Mouse (Mus musculus): ENCODE results near the gene Itga9. TPM values are rescaled to one million over a fixed set of nuclear protein-coding genes. Genes with fewer than 3 reads are reported as not detected.

The Itga9 gene
- polyA plus RNA-seq, 1 experiment from 2014 or later, result 8.3 TPM

- H3K4me1 ChIP-seq (ENCODE audit: control insufficient read depth, insufficient read depth, low read length), result 0 out of 2 replicates have a peak, but pooled peaks cover 3% of the 10 kb centered on the region
- no peaks in the 10 kb centered on the region for H3K9me3 ChIP-seq (replicated peaks; ENCODE audit: control insufficient read depth, low read length)
- WGBS (ENCODE audit: insufficient replicate concordance), result 31% methylated on average over 2 of the region's 2 CpGs
- H3K4me3 ChIP-seq (ENCODE audit: low read depth, low read length), result no peak overlapping the region
- no peak overlapping the region for H3K9ac ChIP-seq (ENCODE audit: low read depth, low read length)
- no peak overlapping the region for H3K4me2 ChIP-seq
- H3K27ac ChIP-seq (ENCODE audit: low read depth, low read length), result no peak overlapping the region
- H3K27me3 ChIP-seq (ENCODE audit: control insufficient read depth, insufficient read depth, low read length), result no peaks in the 10 kb centered on the region
- no peak; the same call in 1 of the 2 replicates for ATAC-seq (replicated peaks; ENCODE audit: insufficient number of reproducible peaks, low FRiP score, low TSS enrichment)
- H3K36me3 ChIP-seq (ENCODE audit: control insufficient read depth, insufficient read depth, low read length), result no peaks in the 10 kb centered on the region
Observed at GRCm38 (mm10) chr9:118794668-118795067, 188.2 kb downstream of the Itga9 start.

DNA sequence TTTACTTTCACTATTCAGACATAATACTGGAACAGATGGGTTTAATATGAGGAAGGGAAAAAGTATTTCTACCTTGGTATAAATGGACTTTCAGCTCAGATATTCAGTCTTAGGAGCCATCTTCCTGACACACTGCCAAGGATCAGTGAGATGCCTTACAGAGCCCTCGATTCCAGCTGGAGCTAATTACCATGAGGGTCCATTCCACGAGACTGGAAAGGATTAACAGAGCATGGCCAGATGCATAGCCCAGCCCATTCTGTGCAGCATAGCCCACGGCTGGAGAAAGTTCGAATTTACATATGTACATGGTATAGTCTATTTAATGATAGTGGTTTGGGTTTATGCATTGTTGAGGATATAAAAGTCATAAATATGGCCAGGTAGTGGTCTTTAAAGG lies 188.8 kb downstream of the Itga9 start:
- ATAC-seq (replicated peaks; ENCODE audit: insufficient number of reproducible peaks, low FRiP score, low TSS enrichment), result no peak
- no peaks in the 10 kb centered on the region for H3K27me3 ChIP-seq (ENCODE audit: control insufficient read depth, insufficient read depth, low read length)
- no peak overlapping the region for H3K4me2 ChIP-seq
- H3K9me3 ChIP-seq (replicated peaks; ENCODE audit: control insufficient read depth, low read length), result no peaks in the 10 kb centered on the region
- H3K27ac ChIP-seq (ENCODE audit: low read depth, low read length), result no peak overlapping the region
- H3K9ac ChIP-seq (ENCODE audit: low read depth, low read length), result no peak overlapping the region
- 0 out of 2 replicates have a peak, but pooled peaks cover 3% of the 10 kb centered on the region for H3K4me1 ChIP-seq (ENCODE audit: control insufficient read depth, insufficient read depth, low read length)
- H3K36me3 ChIP-seq (ENCODE audit: control insufficient read depth, insufficient read depth, low read length), result no peaks in the 10 kb centered on the region
- 64% methylated on average over 4 of the region's 4 CpGs for WGBS (ENCODE audit: insufficient replicate concordance)
- H3K4me3 ChIP-seq (ENCODE audit: low read depth, low read length), result no peak overlapping the region

DNA sequence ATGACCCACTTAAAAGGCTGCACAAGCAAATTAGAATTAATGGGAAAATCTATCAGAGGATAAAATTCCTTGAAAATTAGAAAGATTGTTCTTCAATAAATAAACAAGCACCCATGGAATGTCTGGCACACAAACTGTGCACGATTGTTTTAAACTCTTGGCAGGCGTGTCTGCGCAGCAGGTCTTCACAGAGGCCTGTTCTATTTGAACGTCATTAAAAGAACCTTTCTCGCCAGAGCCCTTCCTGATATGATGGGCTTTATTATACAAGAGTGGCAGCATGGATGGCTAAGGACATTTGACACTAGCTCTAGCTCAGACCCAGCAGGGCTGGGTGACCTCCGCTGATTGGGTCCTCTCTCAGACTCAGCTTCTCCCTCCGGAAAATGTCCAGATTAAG lies 192.6 kb downstream of the Itga9 start:
- H3K9me3 ChIP-seq (replicated peaks; ENCODE audit: control insufficient read depth, low read length), result no peaks in the 10 kb centered on the region
- WGBS (ENCODE audit: insufficient replicate concordance), result 82% methylated on average over 7 of the region's 7 CpGs
- no peak overlapping the region for H3K4me2 ChIP-seq
- 0 out of 2 replicates have a peak, but pooled peaks cover 3% of the 10 kb centered on the region for H3K4me1 ChIP-seq (ENCODE audit: control insufficient read depth, insufficient read depth, low read length)
- H3K27ac ChIP-seq (ENCODE audit: low read depth, low read length), result no peak overlapping the region
- ATAC-seq (replicated peaks; ENCODE audit: insufficient number of reproducible peaks, low FRiP score, low TSS enrichment), result no peak
- no peak overlapping the region for H3K4me3 ChIP-seq (ENCODE audit: low read depth, low read length)
- H3K9ac ChIP-seq (ENCODE audit: low read depth, low read length), result no peak overlapping the region
- H3K27me3 ChIP-seq (ENCODE audit: control insufficient read depth, insufficient read depth, low read length), result no peaks in the 10 kb centered on the region
- no peaks in the 10 kb centered on the region for H3K36me3 ChIP-seq (ENCODE audit: control insufficient read depth, insufficient read depth, low read length)

DNA sequence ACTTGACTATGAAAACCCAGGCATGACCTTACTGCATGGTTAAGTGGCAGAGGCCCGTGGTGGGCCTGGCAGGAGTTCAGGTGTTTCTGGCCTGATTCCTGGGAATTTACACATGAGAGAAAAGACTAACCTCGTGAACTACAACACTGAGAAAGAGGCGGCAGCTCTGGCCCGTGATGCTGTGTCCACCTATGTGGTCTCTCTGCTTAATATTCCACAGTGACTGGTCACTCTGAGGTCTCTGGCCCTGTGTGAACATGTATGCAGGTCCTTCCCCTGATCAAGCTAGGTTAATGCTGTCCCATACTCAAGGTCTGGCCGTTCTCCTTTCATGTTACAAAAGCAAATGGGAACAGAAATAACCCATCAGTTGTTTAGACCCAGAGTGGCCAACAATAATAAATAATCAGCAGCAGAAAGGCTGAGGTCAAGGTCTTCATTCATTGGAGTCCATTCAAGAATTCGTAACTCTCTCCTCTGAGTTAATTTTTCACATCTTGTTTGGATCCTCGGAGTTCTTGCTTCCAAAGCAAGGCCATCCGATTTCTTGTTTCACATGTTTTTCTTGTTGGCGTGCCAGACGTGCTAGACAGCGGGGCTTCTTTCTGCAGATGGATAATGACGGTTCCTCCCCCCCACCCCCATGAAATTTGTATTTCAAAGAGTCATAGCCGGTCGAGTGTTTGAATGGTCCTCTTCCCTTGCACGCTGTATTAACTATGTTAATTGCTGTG lies 194.9 kb downstream of the Itga9 start:
- ATAC-seq (replicated peaks; ENCODE audit: insufficient number of reproducible peaks, low FRiP score, low TSS enrichment), result no peak
- Histone ChIP-seq H3K4me1 (ENCODE audit: control insufficient read depth, insufficient read depth, low read length) (peaks cover 4% of the 10 kb centered on the region; the same call in 1 of the 2 replicates), H3K4me3 (ENCODE audit: low read depth, low read length) (no peak overlapping the region), H3K9me3 (replicated peaks; ENCODE audit: control insufficient read depth, low read length) (no peaks in the 10 kb centered on the region), H3K27ac (ENCODE audit: low read depth, low read length) (no peak overlapping the region), H3K27me3 (ENCODE audit: control insufficient read depth, insufficient read depth, low read length) (no peaks in the 10 kb centered on the region), H3K9ac (ENCODE audit: low read depth, low read length) (no peak overlapping the region), H3K4me2 (no peak overlapping the region), H3K36me3 (ENCODE audit: control insufficient read depth, insufficient read depth, low read length) (no peaks in the 10 kb centered on the region)
- 85% methylated on average over 15 of the region's 15 CpGs for WGBS (ENCODE audit: insufficient replicate concordance)

- no peak overlapping the region for H3K9ac ChIP-seq (ENCODE audit: low read depth, low read length)
- no peak for ATAC-seq (replicated peaks; ENCODE audit: insufficient number of reproducible peaks, low FRiP score, low TSS enrichment)
- H3K27ac ChIP-seq (ENCODE audit: low read depth, low read length), result no peak overlapping the region
- no peaks in the 10 kb centered on the region for H3K36me3 ChIP-seq (ENCODE audit: control insufficient read depth, insufficient read depth, low read length)
- peaks cover 4% of the 10 kb centered on the region; the same call in 1 of the 2 replicates for H3K4me1 ChIP-seq (ENCODE audit: control insufficient read depth, insufficient read depth, low read length)
- WGBS (ENCODE audit: insufficient replicate concordance), result 86% methylated on average over 8 of the region's 8 CpGs
- H3K9me3 ChIP-seq (replicated peaks; ENCODE audit: control insufficient read depth, low read length), result no peaks in the 10 kb centered on the region
- H3K4me3 ChIP-seq (ENCODE audit: low read depth, low read length), result no peak overlapping the region
- no peaks in the 10 kb centered on the region for H3K27me3 ChIP-seq (ENCODE audit: control insufficient read depth, insufficient read depth, low read length)
- no peak overlapping the region for H3K4me2 ChIP-seq
Observed at GRCm38 (mm10) chr9:118801910-118802287, 195.4 kb downstream of the Itga9 start.

GRCm38 (mm10) chr9:118802380-118802779 lies 195.9 kb downstream of the Itga9 start:
- no peak for ATAC-seq (replicated peaks; ENCODE audit: insufficient number of reproducible peaks, low FRiP score, low TSS enrichment)
- Histone ChIP-seq H3K27me3 (ENCODE audit: control insufficient read depth, insufficient read depth, low read length) (no peaks in the 10 kb centered on the region), H3K9me3 (replicated peaks; ENCODE audit: control insufficient read depth, low read length) (no peaks in the 10 kb centered on the region), H3K27ac (ENCODE audit: low read depth, low read length) (no peak overlapping the region), H3K36me3 (ENCODE audit: control insufficient read depth, insufficient read depth, low read length) (no peaks in the 10 kb centered on the region), H3K4me1 (ENCODE audit: control insufficient read depth, insufficient read depth, low read length) (peaks cover 4% of the 10 kb centered on the region; the same call in 1 of the 2 replicates), H3K4me2 (no peak overlapping the region), H3K4me3 (ENCODE audit: low read depth, low read length) (no peak overlapping the region), H3K9ac (ENCODE audit: low read depth, low read length) (no peak overlapping the region)
- WGBS (ENCODE audit: insufficient replicate concordance), result 91% methylated on average over 11 of the region's 11 CpGs

DNA sequence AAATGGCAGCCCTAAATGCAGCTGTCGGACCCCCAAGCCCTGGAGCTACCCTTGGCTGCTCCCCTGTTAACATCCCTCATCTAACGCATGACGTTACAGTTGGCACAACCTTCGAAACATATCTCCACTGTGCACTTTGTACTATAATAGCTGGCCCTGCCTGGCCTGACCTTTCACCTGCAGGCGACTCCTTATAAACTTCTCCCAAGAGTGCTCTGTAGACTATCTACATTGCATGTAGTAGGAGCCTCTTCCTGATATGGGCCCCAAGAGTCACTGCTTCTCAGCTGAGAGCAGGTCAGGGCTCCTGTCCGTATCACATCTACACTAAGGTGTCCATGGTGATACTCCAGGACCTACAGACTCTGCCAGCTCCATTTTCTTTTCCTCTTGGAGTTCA lies 199.2 kb downstream of the Itga9 start:
- 62% methylated on average over 6 of the region's 6 CpGs for WGBS (ENCODE audit: insufficient replicate concordance)
- Histone ChIP-seq H3K4me3 (ENCODE audit: low read depth, low read length) (no peak overlapping the region), H3K4me1 (ENCODE audit: control insufficient read depth, insufficient read depth, low read length) (peaks cover 4% of the 10 kb centered on the region; the same call in 1 of the 2 replicates), H3K27ac (ENCODE audit: low read depth, low read length) (no peak overlapping the region), H3K27me3 (ENCODE audit: control insufficient read depth, insufficient read depth, low read length) (no peaks in the 10 kb centered on the region), H3K4me2 (no peak overlapping the region), H3K9me3 (replicated peaks; ENCODE audit: control insufficient read depth, low read length) (no peaks in the 10 kb centered on the region), H3K36me3 (ENCODE audit: control insufficient read depth, insufficient read depth, low read length) (no peaks in the 10 kb centered on the region), H3K9ac (ENCODE audit: low read depth, low read length) (no peak overlapping the region)
- no peak for ATAC-seq (replicated peaks; ENCODE audit: insufficient number of reproducible peaks, low FRiP score, low TSS enrichment)

GRCm38 (mm10) chr9:118807669-118808068 lies 201.2 kb downstream of the Itga9 start:
- H3K36me3 ChIP-seq (ENCODE audit: control insufficient read depth, insufficient read depth, low read length), result no peaks in the 10 kb centered on the region
- H3K4me1 ChIP-seq (ENCODE audit: control insufficient read depth, insufficient read depth, low read length), result peaks cover 4% of the 10 kb centered on the region; the same call in 1 of the 2 replicates
- H3K4me2 ChIP-seq, result no peak overlapping the region
- WGBS (ENCODE audit: insufficient replicate concordance), result 94% methylated on average over 3 of the region's 3 CpGs
- no peaks in the 10 kb centered on the region for H3K9me3 ChIP-seq (replicated peaks; ENCODE audit: control insufficient read depth, low read length)
- H3K9ac ChIP-seq (ENCODE audit: low read depth, low read length), result no peak overlapping the region
- H3K27ac ChIP-seq (ENCODE audit: low read depth, low read length), result no peak overlapping the region
- H3K4me3 ChIP-seq (ENCODE audit: low read depth, low read length), result no peak overlapping the region
- H3K27me3 ChIP-seq (ENCODE audit: control insufficient read depth, insufficient read depth, low read length), result no peaks in the 10 kb centered on the region
- ATAC-seq (replicated peaks; ENCODE audit: insufficient number of reproducible peaks, low FRiP score, low TSS enrichment), result no peak

- Histone ChIP-seq H3K4me2 (no peak overlapping the region), H3K9me3 (replicated peaks; ENCODE audit: control insufficient read depth, low read length) (no peaks in the 10 kb centered on the region), H3K27me3 (ENCODE audit: control insufficient read depth, insufficient read depth, low read length) (no peaks in the 10 kb centered on the region), H3K36me3 (ENCODE audit: control insufficient read depth, insufficient read depth, low read length) (no peaks in the 10 kb centered on the region), H3K27ac (ENCODE audit: low read depth, low read length) (no peak overlapping the region), H3K4me1 (ENCODE audit: control insufficient read depth, insufficient read depth, low read length) (no peaks in the 10 kb centered on the region), H3K9ac (ENCODE audit: low read depth, low read length) (no peak overlapping the region), H3K4me3 (ENCODE audit: low read depth, low read length) (no peak overlapping the region)
- ATAC-seq (replicated peaks; ENCODE audit: insufficient number of reproducible peaks, low FRiP score, low TSS enrichment), result no peak
- WGBS (ENCODE audit: insufficient replicate concordance), result 89% methylated on average over 7 of the region's 7 CpGs
Observed at GRCm38 (mm10) chr9:118812221-118812620, 205.7 kb downstream of the Itga9 start.
